Mouse (Mus musculus) MEL (cell line): ENCODE data around the gene Sin3b. TPM values are rescaled to one million over a fixed set of nuclear protein-coding genes. Genes with fewer than 3 reads are reported as not detected.
"Not testable (repeated sequence)": the region's sequence is repeated elsewhere in the genome, so short reads cannot be mapped to it uniquely, and the experiment has no call there.

Source experiments
- DNase-seq: peaks from one replicate; pipeline ENCODE4 v3.0.0; 2011; ENCODE audit warnings: low read depth, low spot score
- H3K27ac ChIP-seq: 2 replicates; pipeline ENCODE4 v1.5.1; 2012; ENCODE audit warnings: low read depth, mild to moderate bottlenecking, control low read depth, low read length, moderate library complexity; ENCODE audit not compliant: control insufficient read depth
- H3K27me3 ChIP-seq, 2 experiments: fragments of 150-350 bp in 1 of 2; sonication (generic) in 1 of 2; 2 replicates each; pipeline ENCODE4 v1.6.1; 2012; ENCODE audit warnings: low read length in 2 of 2, mild to moderate bottlenecking in 2 of 2, improper control_type of control experiment in 1 of 2, moderate library complexity in 1 of 2; ENCODE audit not compliant: insufficient read depth in 2 of 2, control insufficient read depth in 1 of 2
- H3K36me3 ChIP-seq, 2 experiments: 2 replicates each; pipeline ENCODE4 v1.6.1; 2012 to 2014; ENCODE audit warnings: low read length in 2 of 2, improper control_type of control experiment in 1 of 2, inconsistent platforms in 1 of 2, mild to moderate bottlenecking in 1 of 2; ENCODE audit not compliant: insufficient read depth in 2 of 2, control insufficient read depth in 1 of 2
- H3K4me1 ChIP-seq, 2 experiments: fragments of 150-350 bp in 1 of 2; sonication (generic) in 1 of 2; 2 replicates each; pipeline ENCODE4 v1.6.1; 2012; ENCODE audit warnings: low read length in 2 of 2, improper control_type of control experiment in 1 of 2, mild to moderate bottlenecking in 1 of 2; ENCODE audit not compliant: insufficient read depth in 2 of 2, control insufficient read depth in 1 of 2
- H3K4me3 ChIP-seq, 2 experiments: fragments of 150-350 bp in 1 of 2; sonication (generic) in 1 of 2; 2 replicates each; pipeline ENCODE4 v1.5.1; 2012; ENCODE audit warnings: low read depth in 2 of 2, low read length in 2 of 2, mild to moderate bottlenecking in 2 of 2, moderate library complexity in 2 of 2, control low read depth in 1 of 2, improper control_type of control experiment in 1 of 2; ENCODE audit not compliant: control insufficient read depth in 1 of 2, insufficient read depth in 1 of 2
- H3K79me2 ChIP-seq: 2 replicates; pipeline ENCODE4 v1.6.1; 2012; ENCODE audit warnings: mild to moderate bottlenecking, low read length, moderate library complexity; ENCODE audit not compliant: control insufficient read depth, poor library complexity, insufficient read depth
- H3K9ac ChIP-seq: 2 replicates; pipeline ENCODE4 v1.6.1; 2012; ENCODE audit warnings: low read depth, mild to moderate bottlenecking, control low read depth, low read length, moderate library complexity; ENCODE audit not compliant: control insufficient read depth, poor library complexity, severe bottlenecking
- H3K9me3 ChIP-seq: fragments of 150-350 bp; sonication (generic); replicated peaks from 2 replicates; pipeline ENCODE4 v1.6.1; 2012; ENCODE audit warnings: mild to moderate bottlenecking, low read length, improper control_type of control experiment, moderate library complexity; ENCODE audit not compliant: insufficient read depth
- BHLHE40 ChIP-seq: IDR thresholded peaks from 2 replicates; pipeline ENCODE4 v1.6.1; 2012; ENCODE audit warnings: low read depth, mild to moderate bottlenecking, inconsistent platforms, low read length, improper control_type of control experiment, borderline replicate concordance
- CHD2 ChIP-seq: IDR thresholded peaks from 2 replicates; pipeline ENCODE4 v1.6.1; 2011; ENCODE audit warnings: low read length, improper control_type of control experiment
- CTCF ChIP-seq, 3 experiments: IDR thresholded peaks in 2 of 3; conservative IDR thresholded peaks in 1 of 3; 2 replicates each; pipeline ENCODE4 v1.5.1; 2011 to 2012; ENCODE audit warnings: low read length in 3 of 3, low read depth in 2 of 3, mild to moderate bottlenecking in 2 of 3, improper control_type of control experiment in 1 of 3, inconsistent platforms in 1 of 3, mixed read lengths in 1 of 3, moderate library complexity in 1 of 3; ENCODE audit not compliant: control insufficient read depth in 1 of 3, insufficient read depth in 1 of 3, poor library complexity in 1 of 3, severe bottlenecking in 1 of 3
- E2F4 ChIP-seq: IDR thresholded peaks from 2 replicates; pipeline ENCODE4 v1.6.1; 2011; ENCODE audit warnings: low read depth, low read length, improper control_type of control experiment, borderline replicate concordance
- ELF1 ChIP-seq: IDR thresholded peaks from 2 replicates; pipeline ENCODE4 v1.6.1; 2014; ENCODE audit warnings: low read depth, mild to moderate bottlenecking, inconsistent platforms, low read length, improper control_type of control experiment, moderate library complexity
- GATA1 ChIP-seq: IDR thresholded peaks from 2 replicates; pipeline ENCODE4 v1.6.1; 2011; ENCODE audit warnings: low read depth, low read length, improper control_type of control experiment
- HCFC1 ChIP-seq: IDR thresholded peaks from 2 replicates; pipeline ENCODE4 v1.6.1; 2012; ENCODE audit warnings: low read depth, mild to moderate bottlenecking, inconsistent platforms, low read length, improper control_type of control experiment, moderate library complexity
- JUND ChIP-seq: IDR thresholded peaks from 2 replicates; pipeline ENCODE4 v1.6.1; 2011; ENCODE audit warnings: low read depth, mild to moderate bottlenecking, improper control_type of control experiment, low read length
- KAT2A ChIP-seq: conservative IDR thresholded peaks from 2 replicates; pipeline ENCODE4 v1.6.1; 2012; ENCODE audit warnings: low read depth, low read length, improper control_type of control experiment, inconsistent platforms
- MAFK ChIP-seq: IDR thresholded peaks from 2 replicates; pipeline ENCODE4 v1.6.1; 2011; ENCODE audit warnings: low read depth, mild to moderate bottlenecking, low read length, improper control_type of control experiment, borderline replicate concordance
- MAX ChIP-seq: IDR thresholded peaks from 2 replicates; pipeline ENCODE4 v1.6.1; 2011; ENCODE audit warnings: low read length, improper control_type of control experiment
- MAZ ChIP-seq: IDR thresholded peaks from 2 replicates; pipeline ENCODE4 v1.6.1; 2012; ENCODE audit warnings: low read depth, mild to moderate bottlenecking, inconsistent platforms, low read length, improper control_type of control experiment
- MXI1 ChIP-seq: IDR thresholded peaks from 2 replicates; pipeline ENCODE4 v1.6.1; 2011; ENCODE audit warnings: mild to moderate bottlenecking, low read depth, low read length, improper control_type of control experiment
- MYB ChIP-seq: IDR thresholded peaks from 2 replicates; pipeline ENCODE4 v1.6.1; 2011; ENCODE audit warnings: mild to moderate bottlenecking, low read depth, low read length, improper control_type of control experiment
- MYC ChIP-seq: IDR thresholded peaks from 2 replicates; pipeline ENCODE4 v1.6.1; 2011; ENCODE audit warnings: low read depth, mild to moderate bottlenecking, low read length, improper control_type of control experiment, moderate library complexity
- NELFE ChIP-seq: IDR thresholded peaks from 2 replicates; pipeline ENCODE4 v1.6.1; 2011; ENCODE audit warnings: low read depth, low read length, improper control_type of control experiment
- NRF1 ChIP-seq: IDR thresholded peaks from 2 replicates; pipeline ENCODE4 v1.6.1; 2014; ENCODE audit warnings: low read depth, mild to moderate bottlenecking, inconsistent platforms, low read length, improper control_type of control experiment, moderate library complexity; ENCODE audit not compliant: poor library complexity, insufficient read depth, severe bottlenecking
- RCOR1 ChIP-seq: IDR thresholded peaks from 2 replicates; pipeline ENCODE4 v1.6.1; 2012; ENCODE audit warnings: low read depth, mild to moderate bottlenecking, inconsistent platforms, low read length, improper control_type of control experiment
- SIN3A ChIP-seq: IDR thresholded peaks from 2 replicates; pipeline ENCODE4 v1.6.1; 2012; ENCODE audit warnings: low read length, improper control_type of control experiment, inconsistent platforms
- TBP ChIP-seq: IDR thresholded peaks from 2 replicates; pipeline ENCODE4 v1.8.0; 2011; ENCODE audit warnings: low read depth, low read length, improper control_type of control experiment
- TCF12 ChIP-seq: IDR thresholded peaks from 2 replicates; pipeline ENCODE4 v1.6.1; 2014; ENCODE audit warnings: low read depth, mild to moderate bottlenecking, inconsistent platforms, low read length, improper control_type of control experiment, moderate library complexity
- USF2 ChIP-seq, 2 experiments: IDR thresholded peaks; 2 replicates each; pipeline ENCODE4 v1.6.1; 2011 to 2012; ENCODE audit warnings: improper control_type of control experiment in 2 of 2, low read length in 2 of 2, borderline replicate concordance in 1 of 2, inconsistent platforms in 1 of 2, low read depth in 1 of 2, mild to moderate bottlenecking in 1 of 2; ENCODE audit not compliant: insufficient read depth in 1 of 2
- polyA plus RNA-seq, 2 experiments: library from polyadenylated mRNA; stranded (reverse) in 1 of 2; unstranded in 1 of 2; fragments of >175 nt in 1 of 2; fragments of >200 nt in 1 of 2; gene quantifications; 2 replicates each; pipeline versions ENCODE4 v1.2.1 to v1.2.4; 2012; ENCODE audit warnings: low replicate concordance in 2 of 2, low read depth in 1 of 2; ENCODE audit not compliant: insufficient read length in 2 of 2, insufficient read depth in 1 of 2, missing spikeins in 1 of 2
- total RNA-seq: library from RNA; depleted of rRNA; stranded (reverse); fragments of 300-350 nt; gene quantifications from 2 replicates; pipeline ENCODE4 v1.2.3, GENCODE M21; 2012

The Sin3b gene
- total and polyA plus RNA-seq, 3 experiments, result 115 to 139 TPM; not detected in 1

DNA sequence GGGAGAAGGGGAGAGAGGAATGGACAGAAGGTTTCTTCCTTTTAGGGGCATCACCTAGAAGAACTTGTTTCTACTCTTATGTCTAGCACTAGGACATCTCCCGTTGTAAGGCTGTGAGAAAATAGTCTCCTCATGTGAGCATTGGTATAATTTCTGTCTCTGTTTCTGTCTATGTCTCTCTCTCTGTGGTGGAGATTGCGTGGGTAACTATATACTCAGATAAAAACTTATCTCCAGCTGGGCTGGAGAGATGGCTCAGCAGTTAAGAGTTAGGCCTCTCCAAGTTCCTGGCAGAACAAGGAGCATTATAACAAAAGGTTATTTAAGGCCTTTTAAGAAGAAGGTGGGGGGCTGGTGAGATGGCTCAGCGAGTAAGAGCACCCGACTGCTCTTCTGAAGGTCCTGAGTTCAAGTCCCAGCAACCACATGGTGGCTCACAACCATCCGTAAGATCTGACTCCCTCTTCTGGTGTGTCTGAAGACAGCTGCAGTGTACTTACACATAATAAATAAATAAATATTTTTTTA lies 39.4 kb upstream of the Sin3b start:
- H3K9ac ChIP-seq, result 0 out of 2 replicates have a peak overlapping the region, but pooled peaks have one; percentile 6
- peak overlapping the region; percentile 7; the same call in 1 of the 2 replicates for H3K27ac ChIP-seq
- peak overlapping the region; percentile 6 to 38; a peak in 2 of 4 replicates for H3K4me3 ChIP-seq
- not testable (repeated sequence) for H3K4me1 ChIP-seq, H3K36me3 ChIP-seq, H3K9me3 ChIP-seq, H3K79me2 ChIP-seq, H3K27me3 ChIP-seq
- peak; percentile 45 for DNase-seq
- TF ChIP-seq GATA1, result peak; percentile 50; the same call in 1 of the 2 replicates
- TF ChIP-seq TBP, result peak; percentile 96
- TF ChIP-seq, all 39 proteins: peak for 2; not testable (repeated sequence) for 37

DNA sequence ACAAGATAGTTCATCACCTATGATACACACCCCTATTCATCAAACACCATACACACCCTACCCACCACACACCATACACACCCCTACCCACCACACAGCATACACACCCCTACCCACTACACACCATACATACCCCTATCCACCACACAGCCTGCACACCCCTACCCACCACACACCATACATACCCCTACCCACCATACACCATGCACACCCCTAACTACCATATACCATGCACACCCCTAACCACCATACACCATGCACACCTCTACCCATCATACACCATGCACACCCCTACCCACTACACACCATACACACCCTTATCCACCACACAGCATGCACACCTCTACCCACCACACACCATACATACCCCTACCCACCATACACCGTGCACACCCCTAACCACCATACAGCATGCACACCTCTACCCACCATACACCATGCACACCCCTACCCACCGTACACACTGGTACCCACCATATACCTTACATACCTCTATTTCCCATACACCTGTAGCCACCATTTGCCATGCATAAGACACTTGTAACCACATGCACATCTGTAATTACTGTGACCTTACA lies 24.6 kb upstream of the Sin3b start:
- Histone ChIP-seq H3K36me3 (no peaks in the 10 kb centered on the region), H3K4me1 (no peaks in the 10 kb centered on the region), H3K9me3 (no peaks in the 10 kb centered on the region), H3K9ac (no peak overlapping the region), H3K27me3 (no peaks in the 10 kb centered on the region), H3K4me3 (no peak overlapping the region)
- no peak for DNase-seq
- no peak for TF ChIP-seq NRF1
- no peak for TF ChIP-seq MAFK
- no peak for TF ChIP-seq HCFC1
- TF ChIP-seq RCOR1, result no peak
- no peak for TF ChIP-seq CTCF (IDR thresholded peaks at IDR 0.05 in 2 of 3, conservative IDR thresholded peaks at IDR 0.05 in 1 of 3; ENCODE audit: control insufficient read depth in 1 of 3, insufficient read depth in 1 of 3, low read depth in 2 of 3, low read length in 3 of 3, poor library complexity in 1 of 3, severe bottlenecking in 1 of 3)
- TF ChIP-seq BHLHE40, result no peak
- TF ChIP-seq NELFE, result no peak
- no peak for TF ChIP-seq MYC
- no peak for TF ChIP-seq MAX
- TF ChIP-seq MYB, result no peak
- no peak for TF ChIP-seq SIN3A
- TF ChIP-seq E2F4, result no peak
- no peak for TF ChIP-seq TCF12
- TF ChIP-seq USF2 (IDR thresholded peaks at IDR 0.05; ENCODE audit: borderline replicate concordance in 1 of 2, insufficient read depth in 1 of 2, low read depth in 1 of 2, low read length in 2 of 2), result no peak
- no peak for TF ChIP-seq MAZ
- TF ChIP-seq KAT2A, result no peak
- TF ChIP-seq JUND, result no peak
- no peak for TF ChIP-seq ELF1
- no peak for TF ChIP-seq CHD2
- no peak for TF ChIP-seq MXI1
- TF ChIP-seq, all 39 proteins: peak for 0
- Histone ChIP-seq H3K79me2 (no peaks in the 10 kb centered on the region), H3K27ac (no peak overlapping the region)
